Comparison of ENCODE assay signal across 12 mouse cellular contexts in the genomic region with DNA sequence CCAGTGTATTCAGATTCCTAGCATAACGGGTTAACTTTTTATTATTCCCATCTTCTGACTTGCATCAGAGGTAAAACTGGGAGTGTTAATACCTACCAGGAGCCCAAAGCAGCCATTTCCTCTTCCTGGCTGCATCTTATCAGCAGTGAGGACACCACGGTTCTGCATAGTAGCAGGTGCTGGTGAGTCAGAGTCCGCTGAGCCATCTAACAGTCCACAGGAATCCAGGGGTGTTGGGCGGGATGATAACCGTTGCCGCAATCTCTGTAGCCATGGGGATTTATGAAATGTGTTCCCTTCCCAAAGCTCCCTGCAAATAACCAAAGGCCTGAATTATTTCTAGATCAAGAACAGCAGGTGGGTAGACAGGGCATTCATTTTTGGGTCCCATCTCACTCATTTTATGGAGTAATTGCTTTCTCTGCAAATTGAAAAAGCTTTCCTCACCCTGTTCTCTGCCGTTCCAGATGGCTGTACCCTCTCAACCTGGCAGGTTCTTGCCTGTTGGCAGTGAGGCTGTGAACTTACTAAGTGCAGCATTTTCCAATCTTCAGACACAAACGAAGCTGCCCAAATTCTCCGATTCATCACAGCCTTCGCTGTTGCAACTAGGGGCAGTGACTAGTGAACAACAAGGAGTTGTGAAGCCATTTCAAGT. TPM values are rescaled to one million over a fixed set of nuclear protein-coding genes. Genes with fewer than 3 reads are reported as not detected.
DNase-seq lines count a peak whose midpoint lies in the region; ATAC-seq and TF ChIP-seq lines count a peak whose summit lies in the region.
"Had no signal": no experiment of that assay in that cellular context is flagged by ENCODE, and none has a peak within 500 bp of the region (broad histone marks: within the 10 kb centered on the region; RNA-seq: fewer than 3 reads in every experiment).

No protein-coding gene starts in this region.

- no peak for TF ChIP-seq POLR2A in lung, adult 2 months (IDR thresholded peaks at IDR 0.05; ENCODE audit: borderline replicate concordance, extremely low read depth, low read depth, low read length)

- H3K9ac ChIP-seq in hindbrain, postnatal 0 days (replicated peaks; ENCODE audit: low read length) = no peak overlapping the region
- no peak overlapping the region for H3K9ac ChIP-seq in hindbrain, embryonic 12.5 days
- H3K9ac ChIP-seq in forebrain, postnatal 0 days = no peak overlapping the region
- H3K9ac ChIP-seq: embryonic facial prominence, embryonic 12.5 days; liver, embryonic 15.5 days had no signal

- peak; percentile 11 for DNase-seq in hindbrain, postnatal 0 days (ENCODE audit: low spot score)
- DNase-seq in forebrain, postnatal 0 days = peak; percentile 59
- DNase-seq in layer of hippocampus, postnatal 36 days = peak; percentile 50 to 58
- DNase-seq in right cerebral cortex, postnatal 25 days = peak; percentile 40
- DNase-seq in lung, postnatal 10 days = no peak
- no peak for DNase-seq in thymus, adult 18-20 months
- DNase-seq in lung, adult 2 months = no peak
- DNase-seq: gastrocnemius, postnatal 25 days; heart, postnatal 4 days had no signal

- no peaks in the 10 kb centered on the region for H3K9me3 ChIP-seq in hindbrain, postnatal 0 days (ENCODE audit: low read length)
- no peaks in the 10 kb centered on the region for H3K9me3 ChIP-seq in hindbrain, embryonic 12.5 days (replicated peaks)
- no peaks in the 10 kb centered on the region for H3K9me3 ChIP-seq in forebrain, postnatal 0 days (ENCODE audit: low read length)
- H3K9me3 ChIP-seq: embryonic facial prominence, embryonic 12.5 days; liver, embryonic 15.5 days had no signal

- no peaks in the 10 kb centered on the region for H3K36me3 ChIP-seq in hindbrain, postnatal 0 days (ENCODE audit: insufficient read depth, low read length)
- H3K36me3 ChIP-seq in hindbrain, embryonic 12.5 days = no peaks in the 10 kb centered on the region
- H3K36me3 ChIP-seq in forebrain, postnatal 0 days (ENCODE audit: insufficient read depth) = no peaks in the 10 kb centered on the region
- H3K36me3 ChIP-seq: embryonic facial prominence, embryonic 12.5 days; liver, embryonic 15.5 days had no signal

- no peaks in the 10 kb centered on the region for H3K27me3 ChIP-seq in hindbrain, postnatal 0 days (ENCODE audit: insufficient read depth, low read length)
- no peaks in the 10 kb centered on the region for H3K27me3 ChIP-seq in hindbrain, embryonic 12.5 days
- H3K27me3 ChIP-seq in forebrain, postnatal 0 days (ENCODE audit: insufficient read depth, low read length) = no peaks in the 10 kb centered on the region
- H3K27me3 ChIP-seq: embryonic facial prominence, embryonic 12.5 days; liver, embryonic 15.5 days had no signal

- no peak overlapping the region; the same call in 1 of the 2 replicates for H3K27ac ChIP-seq in hindbrain, postnatal 0 days
- H3K27ac ChIP-seq in hindbrain, embryonic 12.5 days = no peak overlapping the region
- peak overlapping the region; percentile 40 for H3K27ac ChIP-seq in forebrain, postnatal 0 days (ENCODE audit: low read depth, low read length)
- H3K27ac ChIP-seq: embryonic facial prominence, embryonic 12.5 days; liver, embryonic 15.5 days had no signal

- no peak for TF ChIP-seq CTCF in hindbrain, postnatal 0 days (IDR thresholded peaks at IDR 0.05; ENCODE audit: low read depth)
- TF ChIP-seq CTCF in forebrain, postnatal 0 days (IDR thresholded peaks at IDR 0.05; ENCODE audit: low read depth) = no peak
- TF ChIP-seq CTCF in lung, adult 2 months (IDR thresholded peaks at IDR 0.05; ENCODE audit: insufficient read depth, low read length) = no peak

- WGBS in hindbrain, postnatal 0 days = 79% methylated on average over 10 of the region's 10 CpGs
- 90% methylated on average over 10 of the region's 10 CpGs for WGBS in hindbrain, embryonic 12.5 days
- 63% methylated on average over 10 of the region's 10 CpGs for WGBS in forebrain, postnatal 0 days
- WGBS in lung, adult 2 months = 80% methylated on average over 10 of the region's 10 CpGs

- no peak overlapping the region for H3K4me2 ChIP-seq in hindbrain, postnatal 0 days (ENCODE audit: low read depth, low read length)
- no peak overlapping the region for H3K4me2 ChIP-seq in hindbrain, embryonic 12.5 days (replicated peaks)
- no peak overlapping the region for H3K4me2 ChIP-seq in forebrain, postnatal 0 days (ENCODE audit: low read depth)
- H3K4me2 ChIP-seq: embryonic facial prominence, embryonic 12.5 days; liver, embryonic 15.5 days had no signal

- H3K4me3 ChIP-seq in hindbrain, postnatal 0 days (ENCODE audit: low read length) = no peak overlapping the region
- no peak overlapping the region for H3K4me3 ChIP-seq in hindbrain, embryonic 12.5 days
- H3K4me3 ChIP-seq in forebrain, postnatal 0 days (ENCODE audit: low read depth, low read length) = no peak overlapping the region
- no peak overlapping the region for H3K4me3 ChIP-seq in lung, adult 2 months (replicated peaks; ENCODE audit: extremely low read depth, low read depth, low read length)
- H3K4me3 ChIP-seq: embryonic facial prominence, embryonic 12.5 days; liver, embryonic 15.5 days had no signal

- no peak for ATAC-seq in hindbrain, postnatal 0 days
- no peak for ATAC-seq in hindbrain, embryonic 12.5 days (ENCODE audit: low FRiP score)
- ATAC-seq in forebrain, postnatal 0 days = peak; percentile 83

- no peaks in the 10 kb centered on the region for H3K4me1 ChIP-seq in hindbrain, postnatal 0 days (ENCODE audit: insufficient read depth, low read length)
- H3K4me1 ChIP-seq in hindbrain, embryonic 12.5 days = no peaks in the 10 kb centered on the region
- H3K4me1 ChIP-seq in forebrain, postnatal 0 days (ENCODE audit: insufficient read depth) = no peaks in the 10 kb centered on the region
- H3K4me1 ChIP-seq in lung, adult 2 months (ENCODE audit: control insufficient read depth, insufficient read depth, low read length) = no peaks in the 10 kb centered on the region
- H3K4me1 ChIP-seq: embryonic facial prominence, embryonic 12.5 days; liver, embryonic 15.5 days had no signal

RNA-seq across cellular contexts. Expression of a gene that starts 35.5 kb away (rescaled TPM):
- total RNA-seq in hindbrain, postnatal 0 days (2014; rRNA removed) = 275 and 297 TPM in 2 replicates
- polyA plus RNA-seq in hindbrain, postnatal 0 days (2015; fragmentation: Nextera tagmentation; extraction: Ambion mirVana) = 658 and 669 TPM in 2 replicates
- 98.0 and 106 TPM in 2 replicates for polyA plus RNA-seq in hindbrain, embryonic 12.5 days (2016; fragmentation: Nextera tagmentation; extraction: Ambion mirVana)
- total RNA-seq in forebrain, postnatal 0 days (2014; rRNA removed) = 209 and 254 TPM in 2 replicates
- polyA plus RNA-seq in forebrain, postnatal 0 days (2015; fragmentation: Nextera tagmentation; extraction: Ambion mirVana) = 491 and 629 TPM in 2 replicates
- 1,000 to 10,000 TPM; 1,175 to 1,195 TPM for total RNA-seq in layer of hippocampus, postnatal 36 days (2021)
- polyA plus RNA-seq in lung, adult 2 months (2012; rRNA removed) = 635 and 712 TPM in 2 replicates

Comparison
In these comparisons a context has a peak if more than half of its experiments do, and no peak if none do; other contexts are left out.
1. DNase-seq: peak in hindbrain, postnatal 0 days (single experiment), forebrain, postnatal 0 days (single experiment), layer of hippocampus, postnatal 36 days (2 of 2) and right cerebral cortex, postnatal 25 days (single experiment); none in lung, postnatal 10 days (single experiment), thymus, adult 18-20 months (0 of 2) and lung, adult 2 months (single experiment).